Mouse (Mus musculus) MEL (cell line): ENCODE results near the gene Rnf44.

Source experiments
- CHD2 ChIP-seq: IDR thresholded peaks from 2 replicates; pipeline ENCODE4 v1.6.1; 2011; ENCODE audit warnings: low read length, improper control_type of control experiment
- CTCF ChIP-seq, 3 experiments: IDR thresholded peaks in 2 of 3; conservative IDR thresholded peaks in 1 of 3; 2 replicates each; pipeline ENCODE4 v1.5.1; 2011 to 2012; ENCODE audit warnings: low read length in 3 of 3, low read depth in 2 of 3, mild to moderate bottlenecking in 2 of 3, improper control_type of control experiment in 1 of 3, inconsistent platforms in 1 of 3, mixed read lengths in 1 of 3, moderate library complexity in 1 of 3; ENCODE audit not compliant: control insufficient read depth in 1 of 3, insufficient read depth in 1 of 3, poor library complexity in 1 of 3, severe bottlenecking in 1 of 3
- HCFC1 ChIP-seq: IDR thresholded peaks from 2 replicates; pipeline ENCODE4 v1.6.1; 2012; ENCODE audit warnings: low read depth, mild to moderate bottlenecking, inconsistent platforms, low read length, improper control_type of control experiment, moderate library complexity
- NELFE ChIP-seq: IDR thresholded peaks from 2 replicates; pipeline ENCODE4 v1.6.1; 2011; ENCODE audit warnings: low read depth, low read length, improper control_type of control experiment
- POLR2A ChIP-seq, 2 experiments: IDR thresholded peaks; 2 replicates each; pipeline ENCODE4 v1.6.1; 2011 to 2012; ENCODE audit warnings: low read length in 2 of 2, mild to moderate bottlenecking in 2 of 2, control low read depth in 1 of 2, improper control_type of control experiment in 1 of 2, low read depth in 1 of 2, moderate library complexity in 1 of 2; ENCODE audit not compliant: control insufficient read depth in 1 of 2, insufficient read depth in 1 of 2, poor library complexity in 1 of 2
- RCOR1 ChIP-seq: IDR thresholded peaks from 2 replicates; pipeline ENCODE4 v1.6.1; 2012; ENCODE audit warnings: low read depth, mild to moderate bottlenecking, inconsistent platforms, low read length, improper control_type of control experiment
- TBP ChIP-seq: IDR thresholded peaks from 2 replicates; pipeline ENCODE4 v1.8.0; 2011; ENCODE audit warnings: low read depth, low read length, improper control_type of control experiment
- TCF12 ChIP-seq: IDR thresholded peaks from 2 replicates; pipeline ENCODE4 v1.6.1; 2014; ENCODE audit warnings: low read depth, mild to moderate bottlenecking, inconsistent platforms, low read length, improper control_type of control experiment, moderate library complexity
- USF1 ChIP-seq: IDR thresholded peaks from 2 replicates; pipeline ENCODE4 v1.6.1; 2014; ENCODE audit warnings: low read depth, mild to moderate bottlenecking, inconsistent platforms, low read length, improper control_type of control experiment, moderate library complexity
- ZMIZ1 ChIP-seq: IDR thresholded peaks from 2 replicates; pipeline ENCODE4 v1.6.1; 2012; ENCODE audit warnings: low read depth, mild to moderate bottlenecking, inconsistent platforms, low read length, improper control_type of control experiment, moderate library complexity
- ZNF384 ChIP-seq: IDR thresholded peaks from 2 replicates; pipeline ENCODE4 v1.6.1; 2012; ENCODE audit warnings: low read depth, mild to moderate bottlenecking, inconsistent platforms, low read length, improper control_type of control experiment

DNA sequence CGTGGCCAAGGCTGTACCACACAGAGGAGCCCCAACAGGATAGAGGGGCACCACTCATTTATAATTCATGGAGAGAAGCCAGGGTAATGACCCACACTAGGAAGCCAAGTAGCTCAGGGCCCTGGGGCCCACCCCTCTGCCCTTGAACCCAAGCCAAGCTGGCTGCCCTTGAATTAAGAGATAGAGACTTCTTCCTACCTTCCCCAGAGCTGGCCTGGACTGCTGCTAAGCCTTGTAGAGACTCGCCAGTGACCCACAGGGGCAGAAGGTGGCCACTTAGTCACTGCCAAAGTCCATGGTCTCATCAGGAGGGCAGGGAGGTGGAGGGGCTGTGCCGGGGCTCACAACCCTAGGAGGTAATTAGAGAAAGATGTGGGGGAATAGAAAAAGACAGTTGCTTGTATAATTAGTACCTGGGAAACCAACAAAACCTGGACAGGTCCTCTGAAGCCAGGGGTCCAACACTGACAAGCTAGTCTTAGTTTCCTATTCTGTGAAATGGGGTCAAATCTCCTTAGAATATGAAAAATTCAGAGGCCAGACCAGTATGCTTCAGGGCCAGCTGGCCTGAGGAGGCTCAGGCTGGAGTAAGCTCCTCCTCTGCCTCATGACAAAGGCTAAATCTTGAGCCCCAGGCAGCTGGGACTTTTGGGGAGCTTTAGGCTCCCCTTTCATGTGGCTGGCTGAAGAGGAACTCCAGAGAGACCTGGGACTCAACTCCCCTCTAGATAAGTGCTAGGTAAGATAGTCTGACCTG lies 9.4 kb downstream of the Rnf44 start:
- TF ChIP-seq RCOR1: no peak
- TF ChIP-seq CTCF (IDR thresholded peaks at IDR 0.05 in 2 of 3, conservative IDR thresholded peaks at IDR 0.05 in 1 of 3; ENCODE audit: control insufficient read depth in 1 of 3, insufficient read depth in 1 of 3, low read depth in 2 of 3, low read length in 3 of 3, poor library complexity in 1 of 3, severe bottlenecking in 1 of 3): no peak
- no peak for TF ChIP-seq HCFC1
- TF ChIP-seq ZNF384: no peak
- TF ChIP-seq NELFE: no peak
- no peak for TF ChIP-seq TCF12
- no peak for TF ChIP-seq CHD2
- no peak for TF ChIP-seq ZMIZ1
- TF ChIP-seq USF1: no peak
- TF ChIP-seq TBP: no peak
- TF ChIP-seq POLR2A (IDR thresholded peaks at IDR 0.05; ENCODE audit: control insufficient read depth in 1 of 2, insufficient read depth in 1 of 2, low read depth in 1 of 2, low read length in 2 of 2, poor library complexity in 1 of 2): no peak
